Mouse (Mus musculus): ENCODE measurements around the gene Zfp37. TPM values are rescaled to one million over a fixed set of nuclear protein-coding genes. Genes with fewer than 3 reads are reported as not detected.

Zfp37 gene
- polyA plus RNA-seq (2012; rRNA removed), result 0.09 TPM in 1 of 2 replicates, not detected in the other

GRCm38 (mm10) chr4:62230769-62231168 is at the start of gene Zfp37:
Gene Zfp37, minus strand, starts transcription at chr4:62231047.

GRCm38 (mm10) chr4:62262276-62262675 is 31.4 kb upstream of the Zfp37 start, which contains the start of gene Slc31a2:
Gene Slc31a2, plus strand, starts transcription at chr4:62262562.

GRCm38 (mm10) chr4:62150811-62151210 is 80.0 kb downstream of the Zfp37 start, which contains the start of gene Mup21:
Gene Mup21, minus strand, starts transcription at chr4:62150863.

Other genes starting within 250 kb of the Zfp37 start
- gene Mup20, start 176.9 kb downstream of the Zfp37 start, polyA plus RNA-seq (2012; rRNA removed), result not detected in 2 replicates
- 0.21 TPM in 1 of 2 replicates, not detected in the other for gene Mup3, start 143.7 kb downstream of the Zfp37 start, polyA plus RNA-seq (2012; rRNA removed)
- not detected in 2 replicates for gene Mup21, start 80.2 kb downstream of the Zfp37 start, polyA plus RNA-seq (2012; rRNA removed)
- gene Slc31a2, start 31.5 kb upstream of the Zfp37 start, polyA plus RNA-seq (2012; rRNA removed), result 18.9 and 22.0 TPM in 2 replicates
- gene Fkbp15, start 129.5 kb upstream of the Zfp37 start, polyA plus RNA-seq (2012; rRNA removed), result 11.2 and 11.3 TPM in 2 replicates
- gene Slc31a1, start 129.7 kb upstream of the Zfp37 start, polyA plus RNA-seq (2012; rRNA removed), result 6.1 and 6.3 TPM in 2 replicates
- 5.6 and 6.1 TPM in 2 replicates for gene Cdc26, start 177.6 kb upstream of the Zfp37 start, polyA plus RNA-seq (2012; rRNA removed)
- 1.5 and 2.5 TPM in 2 replicates for gene Prpf4, start 177.8 kb upstream of the Zfp37 start, polyA plus RNA-seq (2012; rRNA removed)
- 0.61 and 1.2 TPM in 2 replicates for gene Rnf183, start 204.2 kb upstream of the Zfp37 start, polyA plus RNA-seq (2012; rRNA removed)
- 0.56 and 0.94 TPM in 2 replicates for gene Wdr31, start 239.8 kb upstream of the Zfp37 start, polyA plus RNA-seq (2012; rRNA removed)
- gene Bspry, start 249.0 kb upstream of the Zfp37 start, polyA plus RNA-seq (2012; rRNA removed), result 34.3 and 51.2 TPM in 2 replicates